Mouse (Mus musculus) E14TG2a.4 (cell line): Measurements from ENCODE around the gene Qtrt2.

Source experiments
- CTCF ChIP-seq: conservative IDR thresholded peaks from 2 replicates; pipeline ENCODE4 v1.5.1; 2014; ENCODE audit warnings: low read length
- NANOG ChIP-seq: IDR thresholded peaks from 2 replicates; pipeline ENCODE4 v1.6.1; 2014; ENCODE audit warnings: borderline replicate concordance, low read length, mixed read lengths
- POU5F1 ChIP-seq: IDR thresholded peaks from 2 replicates; pipeline ENCODE4 v1.6.1; 2014; ENCODE audit warnings: low read length, borderline replicate concordance

DNA sequence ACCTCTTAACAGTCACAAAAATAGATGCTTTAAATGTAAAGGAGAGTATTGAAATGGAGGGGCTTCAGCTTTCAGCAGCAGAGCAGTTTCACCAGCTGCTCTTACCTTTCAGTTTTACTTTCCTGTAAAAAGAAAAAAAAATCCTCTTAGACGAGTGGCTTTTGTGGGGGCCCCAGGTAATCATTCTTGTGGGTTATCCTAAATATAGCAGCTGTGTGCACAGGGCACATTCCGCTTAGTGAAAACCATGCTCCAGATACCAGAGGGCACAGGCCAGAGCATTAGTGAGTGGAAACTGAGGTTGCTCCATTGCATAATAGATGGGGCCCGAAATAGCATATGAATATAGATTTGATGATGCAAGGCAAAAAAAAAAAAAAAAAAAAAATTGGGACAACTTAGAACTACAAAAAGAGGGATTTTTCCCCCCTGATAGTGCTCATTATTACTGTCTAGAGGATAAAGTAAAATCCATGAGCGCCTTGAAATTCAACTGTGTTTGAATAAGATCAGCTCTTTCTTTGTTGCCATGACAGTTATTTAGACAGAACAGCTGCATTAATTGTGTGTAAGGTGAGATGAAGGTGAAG is 35.8 kb downstream of the Qtrt2 start:
- TF ChIP-seq CTCF (no peak), NANOG (no peak), POU5F1 (no peak)
